Mouse (Mus musculus): ENCODE measurements around the gene Hand1.
A peak's percentile ranks its signal among the peaks of the same experiment; 100 is the strongest.

Gene Hand1

DNA sequence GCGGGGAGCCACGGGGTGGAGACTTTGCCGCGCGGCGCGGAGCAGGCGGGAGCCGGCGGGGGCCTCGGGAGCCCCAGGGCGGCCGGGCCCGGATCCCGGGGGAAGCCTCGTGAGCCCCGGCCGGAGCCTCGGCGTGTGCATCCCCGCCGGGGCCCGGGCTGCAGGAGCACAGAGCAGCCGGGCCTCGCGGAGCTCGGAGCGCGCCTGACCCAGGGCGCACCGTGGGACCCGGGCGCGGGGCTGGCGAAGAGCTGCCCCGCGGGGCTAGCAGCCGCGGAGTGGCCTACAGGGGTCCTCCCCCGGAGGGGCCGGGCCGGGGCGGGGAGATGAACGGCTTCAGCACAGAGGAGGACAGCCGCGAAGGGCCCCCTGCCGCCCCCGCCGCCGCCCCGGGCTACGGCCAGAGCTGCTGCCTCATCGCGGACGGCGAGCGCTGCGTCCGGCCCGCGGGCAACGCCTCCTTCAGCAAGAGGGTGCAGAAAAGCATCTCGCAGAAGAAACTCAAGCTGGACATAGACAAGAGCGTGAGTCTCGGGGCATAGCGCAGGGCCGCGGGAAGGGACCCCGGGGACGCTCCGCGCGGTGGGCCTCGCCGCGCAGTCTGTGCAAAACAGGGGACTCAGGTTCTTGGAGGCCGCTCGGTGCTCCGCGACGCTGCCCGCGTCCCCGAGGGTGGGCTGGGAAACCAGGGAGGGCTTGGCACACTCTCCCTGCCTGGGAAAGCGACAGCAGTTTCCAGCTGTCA, 30.7 kb downstream of the Hand1 start:
- DNase-seq (ENCODE audit: low spot score in 2 of 2) = peak; percentile 34 to 60

- DNase-seq (ENCODE audit: low spot score in 2 of 2) = peak; percentile 93 to 96
These were observed 31.4 kb downstream of the Hand1 start, which contains the start of gene Sap30l for GRCm38 (mm10) chr11:57800971-57801765. TSS of gene Sap30l (plus strand) at chr11:57801637.

GRCm38 (mm10) chr11:57800266-57800951, 32.2 kb downstream of the Hand1 start:
- no peak for DNase-seq (ENCODE audit: low spot score in 2 of 2)

DNA sequence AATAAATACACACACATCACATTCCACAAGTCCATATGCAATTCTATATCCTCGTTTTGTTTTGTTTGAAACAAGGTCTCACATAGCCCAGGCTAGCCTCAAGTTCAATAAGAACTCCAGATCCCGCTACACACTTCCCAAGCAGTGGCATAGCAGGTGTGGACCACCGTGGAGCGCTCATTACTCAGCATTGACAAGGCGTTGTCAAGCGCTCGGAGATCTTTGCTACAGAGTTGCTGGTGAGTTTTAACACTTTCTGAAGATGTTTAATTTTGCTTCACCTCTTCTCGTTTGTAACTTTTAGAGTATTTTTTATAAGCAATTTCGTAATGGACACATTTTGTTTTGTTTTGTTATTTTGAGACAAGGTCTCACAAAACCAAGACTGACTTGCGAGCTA, 33.2 kb downstream of the Hand1 start:
- no peak for DNase-seq (ENCODE audit: low spot score in 2 of 2)

- no peak for DNase-seq (ENCODE audit: low spot score in 2 of 2)
These were observed 34.8 kb downstream of the Hand1 start for GRCm38 (mm10) chr11:57797828-57798227.

DNA sequence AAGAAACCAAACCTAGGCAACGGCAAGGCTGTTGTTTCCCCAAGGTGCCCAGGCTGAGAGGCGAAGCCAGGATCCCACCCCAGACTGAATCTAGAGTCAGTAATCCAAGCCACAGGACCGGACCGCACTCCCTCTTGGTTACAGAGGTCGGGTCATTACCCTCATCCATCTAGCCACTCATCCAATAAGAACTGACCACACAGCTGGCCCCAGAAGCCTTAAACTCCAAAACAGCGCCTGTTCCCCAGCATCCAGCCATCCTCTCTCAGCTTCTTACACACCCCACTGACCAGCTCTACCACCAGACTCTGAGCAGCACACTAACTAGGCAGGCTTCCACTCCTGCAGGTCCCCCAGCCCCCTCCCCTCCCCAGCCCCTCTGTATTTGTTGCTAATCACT, 37.5 kb downstream of the Hand1 start:
- no peak for DNase-seq (ENCODE audit: low spot score in 2 of 2)

DNA sequence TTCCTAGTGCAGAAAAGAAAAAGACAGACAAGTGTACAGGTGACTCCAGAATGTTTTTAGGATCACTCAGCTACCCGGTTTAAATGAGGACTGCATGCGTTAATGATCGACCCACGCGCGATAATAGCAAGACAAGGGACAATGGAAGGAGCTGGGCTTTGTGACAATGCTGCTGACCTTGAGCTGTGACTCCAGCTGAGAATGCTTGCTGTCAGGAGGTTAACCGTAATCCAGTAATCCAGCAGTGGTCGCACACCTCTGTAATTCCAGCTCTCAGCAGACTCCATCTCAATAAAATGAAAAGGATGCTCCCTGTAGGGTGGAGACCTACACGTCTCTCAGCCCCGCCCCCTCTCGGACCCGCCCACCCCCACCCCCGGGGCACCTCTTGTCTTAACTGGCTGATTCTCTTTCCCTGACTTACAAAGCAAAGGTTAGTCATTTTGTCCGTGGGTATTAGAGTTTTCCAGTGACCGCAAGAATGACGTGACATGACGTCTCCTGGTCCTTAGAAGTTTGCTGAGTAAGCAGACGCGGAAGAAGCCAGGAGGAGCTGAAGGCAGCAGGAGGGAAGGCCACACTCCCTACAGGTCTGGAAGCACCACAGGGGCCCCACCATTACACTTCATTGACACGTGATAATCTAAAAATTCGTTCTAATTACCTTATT, 41.6 kb downstream of the Hand1 start:
- no peak for DNase-seq (ENCODE audit: low spot score in 2 of 2)

DNA sequence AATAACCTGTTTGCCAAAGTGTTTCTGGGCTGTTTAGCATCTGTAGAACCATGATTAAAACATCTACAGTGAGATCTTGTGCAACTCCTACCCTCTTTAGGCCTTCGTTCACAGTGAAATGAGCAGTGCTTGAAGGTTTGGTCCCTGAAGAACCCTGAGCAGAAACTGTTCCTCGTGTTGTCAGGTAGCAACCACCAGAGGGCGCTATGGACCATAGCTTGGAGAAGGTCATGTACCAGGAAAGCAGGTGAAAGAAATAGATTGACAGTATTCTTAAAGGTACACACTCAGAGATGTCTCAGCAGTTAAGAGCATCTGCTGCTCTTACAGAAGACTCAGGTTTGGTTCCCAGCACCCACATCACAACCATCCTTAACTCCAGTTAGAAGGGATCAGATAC, 44.7 kb downstream of the Hand1 start:
- no peak for DNase-seq (ENCODE audit: low spot score in 2 of 2)

- DNase-seq (ENCODE audit: low spot score in 2 of 2) = peak; percentile 26 to 47
These were observed 45.8 kb downstream of the Hand1 start for GRCm38 (mm10) chr11:57786616-57787418.

GRCm38 (mm10) chr11:57779824-57780223, 52.8 kb downstream of the Hand1 start:
- DNase-seq (ENCODE audit: low spot score in 2 of 2) = no peak
